Mouse (Mus musculus): ENCODE measurements around the gene Srrm3.

DNA sequence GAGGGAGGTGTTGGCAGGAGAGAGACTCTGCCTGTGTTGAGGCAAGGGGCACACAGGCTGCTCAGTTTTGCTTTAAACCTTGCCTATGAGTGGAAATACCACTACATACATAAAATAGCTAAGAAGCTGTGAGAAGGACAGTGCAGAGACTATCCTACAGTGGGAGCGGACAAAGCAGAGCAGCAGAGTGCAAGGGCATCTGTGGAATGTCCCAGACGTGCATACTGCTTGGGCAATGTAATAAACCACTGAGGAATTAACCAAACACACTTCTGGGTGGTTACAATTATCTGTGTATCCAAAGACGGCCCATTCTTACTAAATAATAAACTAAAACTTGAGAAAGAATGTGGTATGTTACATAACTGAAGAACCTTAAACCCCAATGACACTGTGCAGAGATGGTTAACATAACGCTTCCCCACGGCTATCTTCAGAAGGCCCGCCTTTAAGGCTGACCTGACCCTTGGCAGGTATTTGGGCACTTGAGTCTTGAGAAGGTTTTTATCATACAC lies 109.4 kb downstream of the Srrm3 start:
- TF ChIP-seq CTCF (IDR thresholded peaks at IDR 0.05; ENCODE audit: low read depth) (no peak), EP300 (IDR thresholded peaks at IDR 0.05; ENCODE audit: low read depth) (no peak)

Measured in liver, postnatal 0 days (tissue).